Mouse (Mus musculus): ENCODE results near the gene Lonrf2.
A peak's percentile ranks its signal among the peaks of the same experiment; 100 is the strongest.

Lonrf2 gene

GRCm38 (mm10) chr1:38836477-38836872, at the start of gene Lonrf2:
Gene Lonrf2, minus strand, starts transcription at chr1:38836711.
- DNase-seq, result peak; percentile 75

DNA sequence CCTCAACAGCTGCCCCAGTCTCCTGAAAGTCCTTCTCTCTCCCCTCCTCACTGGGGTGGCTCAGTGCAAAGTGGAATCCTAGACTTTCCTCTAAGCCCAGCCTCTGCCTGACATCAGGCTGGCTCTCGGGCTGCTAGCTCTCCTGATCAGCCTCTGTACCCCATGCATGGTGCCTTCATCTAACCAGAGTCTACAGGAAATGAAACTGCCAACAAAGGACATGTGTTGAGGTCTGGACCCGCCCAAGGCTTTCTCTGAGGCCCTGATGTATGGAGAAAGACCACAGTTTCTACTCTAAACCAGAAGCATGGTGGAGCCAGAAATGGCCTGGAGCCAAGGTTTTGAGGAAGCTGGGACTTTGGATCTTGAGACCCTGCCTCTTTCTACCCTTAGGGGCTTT, 49.4 kb upstream of the Lonrf2 start:
- no peak for DNase-seq

GRCm38 (mm10) chr1:38883766-38884165, 47.3 kb upstream of the Lonrf2 start:
- DNase-seq, result no peak

- no peak for DNase-seq
Measured at GRCm38 (mm10) chr1:38882746-38883145, 46.2 kb upstream of the Lonrf2 start.

GRCm38 (mm10) chr1:38881366-38881765, 44.9 kb upstream of the Lonrf2 start:
- DNase-seq, result no peak

DNA sequence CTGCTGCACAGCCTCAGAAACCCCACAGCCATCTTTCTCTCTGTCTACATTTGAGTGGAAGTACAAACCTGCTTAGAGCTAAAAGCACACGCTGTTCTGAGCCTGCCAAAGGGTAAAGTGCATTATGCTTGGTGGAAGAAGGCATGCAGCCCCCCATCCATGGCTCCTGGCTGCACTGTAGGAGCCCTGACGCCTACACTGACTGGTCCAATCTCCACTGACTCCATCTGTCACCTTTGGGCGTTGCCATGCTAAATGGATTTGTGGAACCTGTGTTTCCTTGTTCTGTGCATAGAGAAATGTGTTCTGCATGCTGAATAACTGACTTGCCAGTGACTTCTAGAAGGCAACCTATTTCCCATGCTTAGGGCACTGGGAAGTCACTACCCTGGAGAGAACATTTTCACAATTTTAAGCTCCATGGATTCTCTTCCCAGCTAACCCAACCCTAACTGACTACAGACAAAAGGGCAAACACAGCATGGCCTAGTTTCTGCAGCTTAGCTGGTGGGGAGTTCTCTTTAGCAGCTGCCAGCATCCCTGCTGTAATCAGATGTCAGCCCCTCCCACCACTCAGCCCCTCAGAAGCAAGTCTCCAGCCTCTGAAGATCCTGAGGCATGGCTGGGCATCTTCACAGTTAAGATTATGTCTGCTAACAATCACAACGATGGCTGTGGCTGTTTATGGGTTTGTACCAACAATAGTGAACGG, 40.3 kb upstream of the Lonrf2 start:
- DNase-seq, result no peak

DNA sequence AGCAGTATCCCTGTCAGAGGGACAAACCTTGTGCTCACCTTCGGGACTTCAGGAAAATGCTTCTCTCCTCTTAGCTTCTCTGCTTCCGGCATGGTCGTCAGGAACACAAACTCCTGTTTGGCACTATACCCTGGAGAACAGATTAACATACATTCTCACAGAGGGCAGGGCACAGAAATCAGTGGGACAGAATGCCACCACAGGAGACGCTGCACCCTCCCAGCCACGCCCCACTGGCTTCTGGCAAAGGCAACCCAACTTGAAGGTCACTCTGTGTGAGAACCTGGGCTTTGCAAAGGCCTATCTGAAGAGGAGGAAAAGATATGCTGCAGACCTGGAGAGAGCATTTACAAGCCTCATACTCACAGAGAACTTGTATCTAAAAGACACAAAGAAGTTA, 37.4 kb upstream of the Lonrf2 start:
- DNase-seq, result no peak

DNA sequence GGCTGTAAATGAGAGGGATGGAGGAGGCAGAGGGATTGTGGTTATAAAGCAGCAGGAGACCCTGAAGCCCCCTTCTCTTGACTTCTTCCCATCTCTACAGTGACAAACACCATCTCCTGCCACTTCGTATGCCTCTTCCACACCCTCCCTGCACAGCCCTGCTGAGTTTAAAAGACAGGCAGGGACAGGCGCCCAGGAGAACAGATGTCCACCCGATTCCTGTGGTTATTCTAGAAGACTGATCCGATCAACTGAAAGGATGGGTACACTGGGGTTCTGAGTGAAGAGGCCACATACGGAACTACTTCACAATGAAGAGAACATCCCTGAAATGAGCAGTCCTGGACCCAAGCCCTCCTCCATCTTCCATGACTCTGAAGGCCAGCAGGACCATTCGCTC, 35.3 kb upstream of the Lonrf2 start:
- DNase-seq, result no peak

GRCm38 (mm10) chr1:38869398-38870195, 33.1 kb upstream of the Lonrf2 start:
- no peak for DNase-seq

DNA sequence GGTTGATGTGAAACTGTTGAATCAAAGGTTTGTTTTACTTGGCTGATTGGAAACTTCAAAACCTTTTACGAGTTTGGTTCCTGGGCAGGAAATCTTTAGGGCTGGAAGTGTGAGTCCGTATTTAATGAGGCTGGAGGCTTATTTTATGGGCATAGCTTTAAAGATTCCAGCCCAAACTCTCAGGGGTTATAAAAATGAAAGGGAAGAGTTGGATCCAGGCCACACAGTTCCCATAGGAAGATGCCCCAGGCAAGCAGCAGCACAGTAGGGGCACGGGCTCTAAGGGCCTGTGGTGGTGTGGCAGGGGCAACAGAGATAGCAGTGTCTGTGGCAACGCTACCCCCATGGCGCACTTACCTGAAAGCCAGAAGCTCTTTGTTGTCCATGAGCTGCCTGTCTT, 29.7 kb upstream of the Lonrf2 start:
- no peak for DNase-seq

- no peak for DNase-seq
Measured at GRCm38 (mm10) chr1:38864341-38864740, 27.8 kb upstream of the Lonrf2 start.

GRCm38 (mm10) chr1:38862213-38862612, 25.7 kb upstream of the Lonrf2 start:
- DNase-seq, result peak; percentile 62

GRCm38 (mm10) chr1:38860867-38861524, 24.5 kb upstream of the Lonrf2 start:
- DNase-seq, result no peak

DNA sequence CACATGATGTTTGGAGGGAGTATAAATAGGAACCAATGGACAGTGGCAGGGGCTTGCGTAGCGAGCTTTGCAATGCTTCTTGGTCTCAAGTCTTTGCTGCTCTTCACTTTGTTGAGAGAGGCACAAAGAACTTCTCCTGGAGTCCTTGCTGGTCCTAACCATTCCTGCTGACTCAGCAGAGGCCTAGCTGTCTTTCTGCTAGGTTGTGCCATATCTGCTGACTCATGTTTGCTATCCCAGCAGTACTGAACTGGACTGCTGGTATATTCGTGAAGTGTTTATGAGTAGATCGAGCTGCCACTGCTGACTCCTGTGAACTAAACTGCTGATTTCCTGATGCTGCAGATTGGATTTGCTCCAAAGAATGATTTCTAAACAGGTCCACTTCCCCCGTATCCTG, 23.7 kb upstream of the Lonrf2 start:
- DNase-seq, result no peak

GRCm38 (mm10) chr1:38856196-38856595, 19.7 kb upstream of the Lonrf2 start:
- peak; percentile 84 for DNase-seq

- no peak for DNase-seq
Measured at GRCm38 (mm10) chr1:38852250-38852649, 15.7 kb upstream of the Lonrf2 start.

- DNase-seq, result no peak
Measured at GRCm38 (mm10) chr1:38850650-38851049, 14.1 kb upstream of the Lonrf2 start.

GRCm38 (mm10) chr1:38848451-38849289, 12.2 kb upstream of the Lonrf2 start:
- no peak for DNase-seq

- DNase-seq, result peak; percentile 40
Measured at GRCm38 (mm10) chr1:38847975-38848374, 11.5 kb upstream of the Lonrf2 start.

GRCm38 (mm10) chr1:38843275-38843674, 6.8 kb upstream of the Lonrf2 start:
- DNase-seq, result no peak

DNA sequence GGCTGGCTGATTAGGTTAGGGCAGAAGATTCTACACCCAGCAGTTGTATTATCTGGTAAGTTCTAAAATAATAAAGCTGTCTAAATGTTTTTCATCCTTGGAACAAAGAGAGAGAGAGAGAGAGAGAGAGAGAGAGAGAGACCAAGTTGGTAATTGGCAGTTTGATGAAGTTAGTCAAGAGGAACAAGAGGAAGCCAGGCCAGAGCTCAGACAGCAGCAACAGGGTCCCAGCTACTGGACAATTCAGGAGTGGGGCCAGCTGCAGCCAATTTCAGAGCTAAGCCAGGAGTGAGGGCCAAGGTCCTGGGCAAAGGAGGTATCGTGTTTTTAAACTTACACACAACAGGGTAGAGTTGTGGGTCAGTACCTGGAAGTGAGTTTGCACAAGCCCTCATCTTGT, 6.3 kb upstream of the Lonrf2 start:
- DNase-seq, result no peak

DNA sequence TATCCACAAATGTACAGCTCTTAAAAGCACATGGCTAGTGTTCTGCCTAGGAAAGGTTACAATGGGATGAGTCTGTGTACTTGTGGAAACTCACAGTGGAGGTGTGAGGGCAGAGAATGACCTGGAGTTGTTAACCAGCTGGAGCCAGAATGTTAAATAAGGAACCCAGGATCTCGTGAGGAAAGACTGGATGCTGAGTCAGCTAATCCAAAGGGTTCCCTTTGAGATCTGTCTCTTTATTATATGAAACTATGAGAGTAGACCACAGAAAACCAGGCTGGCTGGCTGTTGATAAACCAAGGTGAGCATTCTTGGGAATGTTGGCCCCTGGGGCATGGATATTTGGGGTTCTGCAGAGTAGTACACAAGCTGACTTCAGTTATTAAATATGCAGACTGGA, 3.4 kb upstream of the Lonrf2 start:
- DNase-seq, result no peak

Data from right cerebral cortex, postnatal 4 days (tissue).